Mouse (Mus musculus) frontal cortex, postnatal 25 days (tissue): ENCODE results near the gene Atp5h.

Experiments used
- DNase-seq, 2 experiments: peaks; one replicate each; pipeline ENCODE4 v3.0.0; 2022; ENCODE audit warnings: low spot score in 2 of 2

Gene Atp5h

GRCm38 (mm10) chr11:115366706-115367394 is 52.9 kb downstream of the Atp5h start:
- DNase-seq = peak in 1 of 2 experiments; percentile 41

- DNase-seq = no peak
Measured at GRCm38 (mm10) chr11:115366039-115366705, 53.6 kb downstream of the Atp5h start.
